Mouse (Mus musculus) right cerebral cortex, postnatal 10 days (tissue): Measurements from ENCODE around the gene Ndufa7.
A peak's percentile ranks its signal among the peaks of the same experiment; 100 is the strongest.
"Not testable (repeated sequence)": the region's sequence is repeated elsewhere in the genome, so short reads cannot be mapped to it uniquely, and the experiment has no call there.

Source experiments
- DNase-seq, 2 experiments: peaks; one replicate each; pipeline ENCODE4 v3.0.0; 2021; ENCODE audit warnings: low spot score in 2 of 2

Ndufa7 gene

DNA sequence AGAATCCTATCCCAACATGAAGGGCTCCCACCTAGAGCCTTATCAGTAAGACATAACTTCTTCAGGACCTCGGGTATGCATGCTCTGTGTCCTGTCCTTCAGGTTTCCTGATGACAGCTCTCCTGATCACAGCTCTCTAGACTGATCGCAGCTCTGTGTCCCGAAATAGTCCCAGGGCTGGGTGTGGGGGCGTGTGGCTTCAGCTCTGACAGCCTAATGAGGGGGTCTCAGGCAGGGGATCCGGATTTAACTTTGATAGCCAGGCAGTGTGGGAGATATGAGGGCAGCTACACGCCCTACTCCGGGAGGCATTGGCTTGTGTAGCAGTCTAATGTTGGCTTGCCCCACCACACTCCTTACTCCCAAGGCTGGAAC is 13.2 kb upstream of the Ndufa7 start:
- DNase-seq: peak in 1 of 2 experiments; percentile 38

DNA sequence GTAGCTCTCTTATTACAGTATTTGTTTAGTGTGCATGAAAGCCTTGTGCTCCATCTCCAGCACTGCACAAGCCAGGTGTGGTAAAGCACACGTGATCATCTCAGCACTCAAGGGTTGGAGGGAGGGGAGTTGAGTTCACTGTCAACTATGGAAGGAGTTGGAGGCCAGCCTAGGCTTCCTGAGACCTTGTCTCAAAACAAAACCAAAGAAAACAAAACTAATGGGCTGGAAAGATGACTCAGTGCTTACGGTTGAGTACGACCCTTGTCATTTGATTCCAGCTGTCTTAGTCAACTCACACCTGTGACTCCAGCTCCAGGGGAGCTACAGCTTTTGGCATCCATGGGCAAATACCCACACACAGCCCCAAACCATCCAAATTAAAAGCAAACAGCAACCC is 11.9 kb upstream of the Ndufa7 start:
- DNase-seq: no peak

DNA sequence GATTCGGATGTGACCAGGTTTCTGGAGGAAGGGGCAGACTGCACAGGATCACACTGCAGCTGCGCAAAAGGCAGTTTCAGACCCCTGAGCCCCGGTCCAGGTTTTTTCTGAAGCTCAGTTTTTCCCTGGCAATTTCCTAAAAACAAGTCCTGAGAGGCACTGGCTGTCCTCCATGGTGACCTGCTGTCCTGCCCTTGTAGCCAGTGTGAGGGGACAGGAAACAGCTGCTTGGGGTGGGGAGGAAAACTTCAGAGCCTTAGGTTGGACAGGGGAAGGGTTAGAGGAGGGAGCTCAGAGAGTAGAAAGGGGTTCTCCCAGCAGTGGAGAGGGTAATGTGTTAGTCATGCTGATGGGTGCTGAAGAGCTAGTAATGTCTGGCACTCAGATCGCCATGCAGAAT is 11.4 kb upstream of the Ndufa7 start:
- DNase-seq: no peak

DNA sequence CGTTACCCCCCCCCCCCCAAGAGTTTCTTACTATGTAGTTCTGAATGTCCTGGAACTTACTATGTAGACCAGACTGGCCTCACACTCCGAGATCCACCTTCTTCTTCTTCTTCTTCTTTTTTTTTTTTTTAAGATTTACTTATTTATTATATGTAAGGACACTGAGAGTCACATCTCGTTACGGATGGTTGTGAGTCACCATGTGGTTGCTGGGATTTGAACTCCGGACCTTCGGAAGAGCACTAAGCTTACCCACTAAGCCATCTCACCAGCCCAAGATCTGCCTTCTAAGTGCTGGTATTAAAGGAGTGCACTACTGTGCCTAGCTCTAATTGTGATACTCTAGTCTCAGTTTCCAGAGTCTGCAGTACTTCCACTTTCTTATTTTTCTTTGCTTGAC is 9.0 kb upstream of the Ndufa7 start:
- no peak for DNase-seq

DNA sequence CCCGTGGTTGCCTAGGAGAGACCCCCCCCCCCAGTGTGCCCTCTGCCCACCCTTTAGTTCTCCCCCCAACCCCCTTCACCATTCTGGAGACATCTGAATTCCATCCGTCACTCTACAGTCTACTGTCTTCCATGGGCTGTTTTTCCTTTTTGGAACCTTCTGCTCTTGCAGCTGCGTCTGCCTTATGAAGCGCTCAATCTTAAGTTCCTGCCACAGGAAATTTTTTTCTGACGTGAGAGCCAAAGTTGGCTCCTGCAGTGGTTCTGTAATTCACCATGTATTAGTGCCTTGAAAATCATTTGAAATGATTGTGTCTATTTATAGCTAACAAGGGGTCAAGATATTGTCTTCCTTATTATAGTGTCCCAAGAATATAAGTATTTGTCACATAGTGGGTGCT is 7.8 kb upstream of the Ndufa7 start:
- DNase-seq: peak in 1 of 2 experiments; percentile 37

DNA sequence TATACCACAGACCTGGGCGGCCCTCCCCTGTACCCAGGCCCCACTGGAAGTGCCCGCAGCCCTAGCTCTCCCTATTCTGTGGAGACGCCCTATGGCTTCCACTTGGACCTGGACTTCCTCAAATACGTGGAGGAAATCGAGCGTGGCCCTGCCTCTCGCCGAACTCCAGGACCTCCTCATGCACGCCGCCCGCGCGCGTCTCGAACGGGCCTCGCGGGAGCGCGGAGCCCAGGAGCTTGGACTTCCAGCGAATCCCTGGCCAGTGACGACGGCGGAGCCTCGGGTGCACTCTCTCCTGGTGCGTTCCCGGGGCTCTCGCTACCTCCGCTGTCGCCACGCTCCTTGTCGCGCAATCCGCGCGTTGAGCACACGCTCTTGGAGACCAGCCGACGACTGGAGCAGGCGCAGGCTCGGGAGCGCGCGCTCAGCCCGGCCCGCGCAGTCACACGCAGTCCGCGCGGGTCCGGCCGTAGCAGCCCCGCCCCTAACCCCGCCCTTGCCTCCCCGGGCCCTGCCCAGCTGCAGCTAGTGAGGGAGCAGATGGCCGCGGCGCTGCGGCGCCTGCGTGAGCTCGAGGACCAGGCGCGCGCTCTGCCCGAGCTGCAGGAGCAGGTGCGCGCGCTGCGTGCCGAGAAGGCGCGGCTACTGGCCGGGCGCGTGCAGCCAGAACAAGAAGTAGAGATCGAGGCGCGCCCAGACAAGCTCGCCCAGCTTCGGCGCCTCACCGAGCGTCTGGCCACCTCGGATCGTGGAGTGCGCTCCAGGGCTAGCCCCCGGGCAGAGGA is 7.0 kb upstream of the Ndufa7 start:
- DNase-seq: peak; percentile 95 to 96

DNA sequence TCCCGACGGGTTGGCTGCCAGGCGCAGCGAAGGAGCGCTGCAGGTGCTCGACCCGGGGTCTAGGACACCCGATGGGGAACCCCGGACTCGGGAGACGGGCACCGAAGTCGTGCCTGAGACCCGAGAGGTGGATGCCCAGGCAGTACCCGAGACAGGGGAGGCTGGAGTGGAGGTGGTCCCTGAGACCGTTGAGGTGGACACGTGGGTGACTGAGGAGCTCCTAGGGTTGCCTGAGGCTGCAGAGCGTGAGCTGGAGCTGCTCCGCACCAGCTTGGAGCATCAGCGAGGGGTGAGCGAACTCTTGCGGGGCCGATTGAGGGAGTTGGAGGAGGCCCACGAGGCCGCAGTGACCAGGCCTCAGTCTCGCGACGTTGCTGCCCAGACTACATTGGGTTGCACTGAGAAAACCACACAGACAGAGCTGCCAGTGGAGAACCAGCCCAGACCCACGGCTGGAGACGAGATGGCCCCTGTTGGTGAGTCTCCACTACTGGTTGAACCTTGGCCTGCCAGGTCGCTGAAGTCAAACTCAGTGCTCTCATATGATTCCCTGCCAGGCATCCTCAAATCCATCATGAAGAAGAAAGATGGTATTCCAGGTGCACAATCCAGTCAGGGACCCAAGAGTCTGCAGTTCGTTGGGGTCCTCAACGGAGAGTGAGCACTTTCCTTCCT is 6.3 kb upstream of the Ndufa7 start:
- peak; percentile 53 to 58 for DNase-seq

DNA sequence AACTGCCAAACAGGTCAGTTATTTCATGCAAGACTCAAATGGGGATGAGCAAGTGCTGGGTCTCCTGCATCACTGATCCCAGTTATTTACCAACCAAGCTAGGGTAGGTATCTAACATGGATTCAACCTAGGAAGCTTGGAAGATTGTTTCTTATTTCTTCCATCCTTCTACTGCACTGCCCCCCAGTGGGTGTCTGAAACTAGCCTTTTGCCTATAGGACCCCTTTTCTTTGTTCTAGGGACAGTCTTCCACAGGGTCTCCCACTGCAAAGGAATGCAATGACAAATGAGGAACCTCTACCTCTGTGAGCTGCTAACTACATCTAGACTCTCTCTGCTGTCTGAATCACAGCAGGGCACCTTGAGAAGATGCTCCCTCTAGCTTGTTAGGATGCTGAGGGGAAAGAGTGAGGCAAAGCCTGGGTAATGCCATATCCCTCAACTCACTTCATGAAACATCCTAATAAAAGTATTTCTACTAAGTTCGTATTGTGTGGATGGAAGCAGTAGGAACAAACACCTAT is 1.9 kb upstream of the Ndufa7 start:
- DNase-seq: no peak

DNA sequence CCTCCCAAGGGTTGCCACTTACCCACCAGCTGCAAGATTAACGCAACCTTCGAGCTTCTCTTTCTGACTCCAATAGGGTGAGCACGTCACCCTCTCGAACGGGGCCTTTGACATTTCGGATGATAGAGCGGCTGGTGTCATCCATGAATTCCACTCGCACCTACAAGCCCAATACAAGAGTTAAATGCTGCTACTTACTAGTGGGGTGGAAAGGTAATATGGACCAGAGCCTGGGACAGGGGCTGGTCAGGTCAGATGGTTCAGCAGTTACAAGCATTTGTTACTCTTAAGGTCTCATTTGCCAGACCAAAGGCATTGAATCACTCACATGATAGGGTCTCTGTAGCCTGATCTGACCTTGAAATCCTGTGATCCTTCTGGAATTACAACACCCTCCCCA is 1.2 kb upstream of the Ndufa7 start:
- not testable (repeated sequence) for DNase-seq

DNA sequence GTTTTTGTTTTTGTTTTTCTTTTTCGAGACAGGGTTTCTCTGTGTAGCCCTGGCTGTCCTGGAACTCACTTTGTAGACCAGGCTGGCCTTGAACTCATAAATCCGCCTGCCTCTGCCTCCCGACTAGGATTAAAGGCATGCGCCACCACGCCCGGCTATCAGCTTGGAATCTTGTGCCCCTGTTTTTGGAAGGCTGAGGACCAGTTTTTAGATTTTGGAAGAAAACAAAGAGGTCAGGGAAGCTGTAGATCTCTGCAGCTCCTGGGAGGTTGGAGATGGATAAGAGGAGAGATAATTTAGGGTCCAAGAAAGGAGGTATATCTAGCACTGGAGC is 592 bp downstream of the Ndufa7 start:
- DNase-seq: not testable (repeated sequence)

DNA sequence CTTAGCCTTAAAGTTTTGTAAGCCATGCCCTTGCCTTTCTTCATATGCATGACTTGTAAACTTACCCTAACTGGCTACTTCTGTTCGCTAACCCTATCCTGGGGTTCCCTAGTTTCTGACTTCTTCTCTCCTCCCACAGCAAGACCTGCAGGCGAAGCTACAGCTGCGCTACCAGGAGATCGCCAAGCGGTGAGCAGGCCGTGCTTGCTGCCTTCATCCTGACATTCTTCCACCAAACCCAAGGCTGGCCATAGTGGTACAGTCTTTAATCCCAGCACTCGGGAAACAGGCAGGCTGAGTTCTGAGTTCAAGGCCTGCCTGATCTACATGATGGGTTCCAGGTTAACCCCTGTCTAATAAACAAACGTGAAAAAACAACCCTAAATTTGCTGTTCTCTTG is 1.1 kb downstream of the Ndufa7 start:
- peak in 1 of 2 experiments; percentile 38 for DNase-seq

DNA sequence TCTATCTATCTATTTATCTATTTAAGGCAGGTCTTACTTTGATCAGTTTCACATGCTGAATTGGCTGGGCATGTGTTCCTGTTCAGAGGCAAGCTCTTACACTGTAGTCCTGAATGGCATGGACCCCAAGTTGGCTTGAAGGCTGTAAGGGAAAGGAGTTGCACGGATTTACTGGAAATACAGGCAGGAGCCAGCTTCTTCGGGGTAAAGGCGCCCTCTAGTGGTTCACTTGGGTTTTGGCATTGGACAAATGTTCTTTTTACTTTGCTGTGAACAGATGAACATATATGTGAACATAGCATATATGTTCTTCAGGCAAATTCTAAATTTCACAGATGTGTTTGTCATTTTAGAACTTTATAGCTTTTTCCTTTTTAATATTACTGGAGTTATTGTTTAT is 2.5 kb downstream of the Ndufa7 start:
- DNase-seq: peak; percentile 81

DNA sequence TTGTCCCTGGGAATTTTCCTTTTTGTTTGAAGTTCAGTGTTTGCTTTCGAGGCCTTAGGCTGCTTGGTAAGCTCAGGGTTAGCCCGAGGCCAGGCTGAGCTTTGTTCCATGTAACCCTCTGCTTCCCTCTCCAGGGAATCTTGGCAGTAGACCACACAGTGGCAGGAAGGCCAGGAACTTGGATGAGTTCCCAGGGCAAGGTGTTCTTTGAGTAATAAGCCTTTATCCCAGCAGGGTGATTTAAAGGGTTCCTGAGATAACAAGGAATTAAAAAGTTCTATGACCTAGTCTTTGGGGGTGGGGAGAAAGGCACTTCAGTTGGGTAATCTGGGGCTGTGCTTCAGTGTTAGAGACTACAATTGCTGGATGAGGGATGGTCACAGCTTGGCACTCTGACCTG is 4.5 kb downstream of the Ndufa7 start:
- peak in 1 of 2 experiments; percentile 38 for DNase-seq

DNA sequence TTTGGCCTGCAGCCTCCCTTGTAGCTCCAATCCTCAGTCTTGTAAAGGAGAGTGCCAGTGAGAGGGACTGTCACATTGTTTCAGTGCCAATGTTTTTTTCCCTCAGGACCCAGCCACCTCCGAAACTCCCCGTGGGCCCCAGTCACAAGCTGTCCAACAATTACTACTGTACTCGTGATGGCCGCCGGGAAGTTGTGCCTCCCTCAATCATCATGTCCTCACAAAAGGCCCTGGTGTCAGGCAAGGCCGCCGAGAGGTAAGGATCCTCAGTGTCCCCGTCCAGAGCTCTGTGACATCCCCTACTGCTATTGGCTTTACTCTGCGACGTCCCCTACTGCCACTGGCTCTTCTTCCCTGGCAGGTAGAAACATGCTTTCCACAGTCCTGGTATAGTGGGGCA is 5.2 kb downstream of the Ndufa7 start:
- DNase-seq: no peak

DNA sequence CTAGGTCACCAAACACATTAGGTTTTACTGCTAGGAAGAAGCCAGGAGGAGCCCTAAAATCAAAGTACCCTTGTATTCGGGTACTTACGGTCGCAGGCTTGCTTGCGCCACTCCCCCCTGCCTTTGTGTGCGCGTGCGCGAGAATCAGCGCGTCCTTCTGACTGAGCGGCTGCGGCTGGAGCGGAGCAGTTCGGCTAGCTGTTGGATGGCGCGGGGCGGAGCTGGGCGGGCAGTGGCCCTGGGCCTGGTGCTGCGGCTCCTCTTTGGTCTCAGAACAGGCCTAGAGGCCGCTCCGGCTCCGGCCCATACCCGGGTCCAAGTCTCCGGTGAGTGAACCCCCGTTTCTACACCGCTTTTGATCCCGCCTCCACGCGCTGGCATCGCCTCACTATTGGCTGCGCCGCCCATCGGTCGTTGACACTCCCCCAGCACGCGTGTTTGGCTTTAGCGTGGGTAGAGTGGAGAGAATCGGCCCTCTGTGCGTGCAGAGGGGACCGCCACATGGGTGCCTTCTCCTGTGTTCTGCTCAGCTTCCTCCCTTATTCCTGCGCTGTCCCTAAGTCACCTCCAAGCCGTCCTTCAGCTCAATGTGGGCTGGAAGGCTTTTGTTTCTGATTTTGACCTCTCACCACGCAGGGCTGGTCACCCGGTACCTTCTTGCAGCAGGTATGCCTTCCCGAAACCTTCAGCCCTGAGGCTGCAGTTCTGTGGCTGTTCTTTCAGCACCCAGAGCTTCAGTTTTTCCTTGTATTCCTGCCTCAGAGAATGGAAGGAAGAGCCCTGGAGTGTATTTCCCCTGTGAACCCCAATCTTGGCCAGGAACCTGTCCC is 18.8 kb downstream of the Ndufa7 start, which contains the start of gene Cd320:
TSS of gene Cd320 (plus strand) at position 126 of the 830 bp plus-strand sequence.
- DNase-seq: peak; percentile 93 to 94

DNA sequence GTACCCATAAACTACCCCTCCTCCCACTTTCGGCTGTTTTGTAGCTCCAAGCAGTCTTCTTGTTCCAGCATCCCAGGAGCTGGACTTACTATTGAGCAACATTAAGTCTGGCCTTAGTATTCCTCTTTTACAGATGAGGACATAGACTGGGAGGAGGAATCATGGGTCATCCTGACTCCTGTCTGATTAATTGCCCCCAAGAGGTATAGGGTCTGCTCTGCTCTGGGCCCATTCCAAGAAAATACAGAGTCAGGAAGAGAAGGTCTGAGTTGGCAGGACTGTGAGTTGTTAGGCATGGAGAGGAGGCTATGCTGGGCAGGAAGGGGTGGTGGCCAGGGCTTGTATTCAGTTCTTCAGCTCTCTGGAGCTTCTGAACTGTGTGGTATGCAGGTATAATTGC is 19.8 kb downstream of the Ndufa7 start:
- no peak for DNase-seq

DNA sequence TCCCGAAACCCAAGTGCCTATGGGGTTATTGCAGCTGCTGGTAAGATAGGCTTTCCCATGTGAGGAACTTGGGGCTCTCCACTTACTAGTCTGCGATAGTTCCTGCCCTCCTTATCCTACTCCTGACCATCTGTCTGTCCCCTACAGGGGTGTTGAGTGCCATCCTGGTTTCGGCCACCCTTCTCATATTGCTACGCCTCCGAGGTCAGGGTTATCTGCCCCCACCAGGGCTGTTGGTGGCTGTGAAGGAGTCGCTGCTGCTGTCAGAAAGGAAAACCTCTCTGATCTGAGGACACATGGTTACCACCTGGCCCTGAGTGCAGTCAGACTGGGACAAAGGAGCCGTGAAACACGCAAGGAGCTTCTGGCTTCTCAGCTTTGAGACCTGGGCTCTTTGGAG is 23.8 kb downstream of the Ndufa7 start:
- DNase-seq: no peak

DNA sequence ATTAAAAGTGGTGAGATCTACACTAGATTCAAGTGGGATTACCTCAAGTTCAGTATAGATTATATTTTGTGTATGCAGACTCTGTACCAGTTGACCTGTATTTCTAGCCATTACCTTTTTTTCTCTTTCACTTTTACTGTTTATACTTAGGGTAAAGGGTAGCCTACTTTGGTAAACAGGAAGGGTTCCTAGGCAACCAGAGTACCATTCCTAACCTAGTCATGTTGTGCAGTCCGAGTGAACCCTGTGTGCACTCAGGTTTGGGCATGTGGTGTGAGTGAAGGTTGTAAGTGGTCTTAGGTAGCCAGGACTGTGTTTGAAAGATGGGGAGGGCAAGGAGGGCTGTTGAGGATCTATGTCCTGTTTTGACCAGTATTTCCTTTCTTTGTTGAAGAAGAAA is 27.0 kb downstream of the Ndufa7 start:
- DNase-seq: no peak

DNA sequence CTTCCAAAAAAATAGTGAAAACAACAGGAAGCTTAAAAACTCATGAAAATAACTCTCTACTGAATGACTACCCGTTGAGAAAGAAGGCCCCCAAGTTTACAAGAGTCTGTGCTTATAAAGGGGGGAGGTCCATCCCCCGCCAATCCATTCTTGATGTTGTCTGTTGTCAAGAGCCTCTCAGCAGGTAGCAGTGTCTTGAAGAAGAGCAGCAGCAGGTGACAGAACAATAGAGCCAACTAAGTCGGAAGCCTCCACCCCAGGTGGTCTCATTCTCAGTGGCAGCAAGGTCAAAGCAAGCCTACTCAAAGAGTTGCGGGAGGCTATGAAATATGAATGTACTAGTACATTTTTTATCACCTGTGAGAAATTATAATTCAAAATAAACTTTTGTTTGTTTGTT is 33.4 kb downstream of the Ndufa7 start:
- no peak for DNase-seq

DNA sequence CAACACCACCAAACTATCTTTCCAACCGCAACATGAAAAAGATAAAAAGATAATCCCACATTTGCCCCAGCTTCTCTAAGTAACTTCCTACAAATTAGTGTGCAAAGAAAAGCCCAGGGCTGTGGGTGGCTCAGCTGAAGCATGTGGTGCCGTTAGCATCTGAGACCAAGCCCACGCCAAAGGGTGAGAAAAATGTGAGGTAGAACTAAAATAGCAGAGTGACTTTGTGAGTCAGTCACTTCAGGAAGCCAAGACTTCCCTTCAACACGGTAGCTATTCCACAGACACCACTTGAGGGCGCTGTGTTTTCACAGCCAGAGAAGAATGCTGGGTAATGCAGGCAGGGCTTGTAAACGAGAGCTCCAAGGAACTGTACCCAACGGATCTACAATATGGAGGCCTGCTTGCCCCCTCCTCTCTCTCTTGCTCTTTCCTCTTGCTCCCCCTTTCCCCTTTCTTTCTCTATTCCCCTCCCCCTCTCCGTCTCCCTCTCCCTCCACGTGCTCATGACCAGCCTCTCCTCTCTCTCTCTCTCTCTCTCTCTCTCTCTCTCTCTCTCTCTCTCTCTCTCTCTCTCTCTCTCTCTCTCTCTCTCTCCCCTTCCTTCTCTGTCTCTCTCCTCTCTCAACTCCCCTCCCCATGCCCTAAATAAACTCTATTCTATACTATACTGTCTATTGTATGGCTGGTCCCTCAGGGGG is 41.1 kb downstream of the Ndufa7 start:
- DNase-seq: peak; percentile 79 to 86

DNA sequence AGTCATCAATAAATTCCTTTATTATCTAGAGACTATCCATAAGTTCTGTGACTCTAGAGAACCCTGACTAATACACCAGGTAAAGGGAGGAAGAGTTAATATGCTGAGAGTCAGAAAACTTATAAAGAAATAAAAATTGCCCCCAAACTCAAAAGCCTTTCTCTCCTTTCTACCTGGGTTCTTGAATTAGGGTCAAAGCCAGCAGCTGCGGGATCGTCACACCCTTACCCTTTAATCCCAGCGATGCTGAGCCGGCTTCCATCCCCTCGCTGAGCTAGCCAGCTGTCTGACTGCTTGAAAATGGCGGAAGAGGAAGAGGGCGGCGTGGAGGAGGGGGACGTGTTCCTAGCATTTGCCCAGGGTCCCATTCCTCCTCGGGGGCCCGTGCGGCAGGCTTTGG is 49.2 kb downstream of the Ndufa7 start, which contains the start of gene Gm7029:
TSS of gene Gm7029 (plus strand) at position 301 of the 400 bp plus-strand sequence.
- DNase-seq: not testable (repeated sequence)

DNA sequence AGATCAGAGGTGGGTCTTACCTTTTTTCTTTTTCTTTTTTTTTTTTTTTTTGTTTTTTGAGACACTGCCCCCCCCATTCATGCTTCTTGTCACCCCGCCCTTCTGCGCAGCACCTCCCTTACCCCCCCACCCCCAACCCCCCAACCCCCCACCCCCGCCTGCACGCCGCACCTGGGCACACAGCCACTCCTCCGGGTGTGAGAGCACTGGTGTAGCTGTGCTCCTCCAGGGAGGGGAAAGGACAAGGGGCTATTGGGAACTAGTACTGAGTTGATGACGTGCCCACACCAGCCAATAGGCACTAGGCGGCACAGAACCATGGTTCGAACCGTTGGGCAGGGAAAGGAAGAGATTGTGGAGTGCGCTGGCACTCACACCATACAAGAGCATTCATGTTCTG is 50.0 kb downstream of the Ndufa7 start:
- peak in 1 of 2 experiments; percentile 28 for DNase-seq
